Mouse (Mus musculus) embryonic facial prominence, embryonic 13.5 days (tissue): ENCODE measurements around the gene Olfr180. TPM values are rescaled to one million over a fixed set of nuclear protein-coding genes. Genes with fewer than 3 reads are reported as not detected.

Experiments
- ATAC-seq: fragments of 200-750 bp; cut with Nextera tagmentation; 2 replicates; pipeline ENCODE4 v1.8.0; 2017; ENCODE audit warnings: low read depth; ENCODE audit not compliant: insufficient number of reproducible peaks, insufficient read depth, low FRiP score, low TSS enrichment
- H3K27ac ChIP-seq: fragments of 300-500 bp; sonication (generic); 2 replicates; pipeline ENCODE4 v1.5.1; 2015; ENCODE audit warnings: moderate library complexity, mild to moderate bottlenecking, inconsistent platforms
- H3K27me3 ChIP-seq: fragments of 300-500 bp; sonication (generic); 2 replicates; pipeline ENCODE4 v1.6.1; 2015; ENCODE audit warnings: mild to moderate bottlenecking, inconsistent platforms
- H3K36me3 ChIP-seq: fragments of 300-500 bp; sonication (generic); 2 replicates; pipeline ENCODE4 v1.6.1; 2015; ENCODE audit warnings: mild to moderate bottlenecking, inconsistent platforms
- H3K4me1 ChIP-seq: fragments of 300-500 bp; sonication (generic); 2 replicates; pipeline ENCODE4 v1.6.1; 2015; ENCODE audit warnings: inconsistent platforms
- H3K4me2 ChIP-seq: fragments of 300-500 bp; sonication (generic); 2 replicates; pipeline ENCODE4 v1.6.1; 2015; ENCODE audit warnings: moderate library complexity, mild to moderate bottlenecking, inconsistent platforms
- H3K4me3 ChIP-seq: fragments of 300-500 bp; sonication (generic); 2 replicates; pipeline ENCODE4 v1.5.1; 2015; ENCODE audit warnings: mild to moderate bottlenecking, inconsistent platforms
- H3K9ac ChIP-seq: fragments of 300-500 bp; sonication (generic); 2 replicates; pipeline ENCODE4 v1.6.1; 2015; ENCODE audit warnings: mild to moderate bottlenecking, inconsistent platforms
- H3K9me3 ChIP-seq: fragments of 300-500 bp; sonication (generic); 2 replicates; pipeline ENCODE4 v1.6.1; 2016; ENCODE audit warnings: inconsistent platforms
- WGBS: fragments of 180-500 bp; shearing (Covaris S2); methylation state at CpG from one replicate; pipeline ENCODE4 v1.1.7; 2015; ENCODE audit warnings: mixed read lengths; 5-methylcytosine and 5-hydroxymethylcytosine counted together
- polyA plus RNA-seq: library from polyadenylated mRNA; unstranded; fragments of >200 nt; fragmentation: Nextera tagmentation; extraction: Ambion mirVana; gene quantifications from 2 replicates; pipeline ENCODE4 v1.2.1, GENCODE M21; 2015

Olfr180 gene
- not detected in 2 replicates for polyA plus RNA-seq

DNA sequence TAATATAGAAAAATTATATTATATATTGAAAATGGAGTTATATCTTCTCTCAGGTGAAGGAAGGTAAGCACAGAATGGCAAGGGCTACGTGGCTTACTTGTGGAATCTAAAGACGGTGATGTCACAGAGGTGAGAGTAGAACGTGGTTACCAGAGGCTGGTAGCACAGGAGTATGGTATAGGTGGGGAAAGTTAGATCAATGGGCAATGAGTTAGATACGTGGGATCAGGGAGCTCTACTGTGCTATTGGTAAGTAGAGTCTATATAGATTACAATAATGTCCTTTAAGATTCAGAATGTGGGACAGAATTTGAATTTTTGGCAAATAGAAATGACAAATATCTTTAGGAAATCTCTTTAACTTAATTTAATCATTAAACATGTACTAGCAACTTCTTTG, at the start of gene Olfr180:
TSS of gene Olfr180 (minus strand) at position 101 of the 400 bp plus-strand sequence.
- no peak for ATAC-seq
- H3K4me3 ChIP-seq, result no peak within 1 kb of the TSS
- 83% methylated on average over 4 of the region's 4 CpGs for WGBS

DNA sequence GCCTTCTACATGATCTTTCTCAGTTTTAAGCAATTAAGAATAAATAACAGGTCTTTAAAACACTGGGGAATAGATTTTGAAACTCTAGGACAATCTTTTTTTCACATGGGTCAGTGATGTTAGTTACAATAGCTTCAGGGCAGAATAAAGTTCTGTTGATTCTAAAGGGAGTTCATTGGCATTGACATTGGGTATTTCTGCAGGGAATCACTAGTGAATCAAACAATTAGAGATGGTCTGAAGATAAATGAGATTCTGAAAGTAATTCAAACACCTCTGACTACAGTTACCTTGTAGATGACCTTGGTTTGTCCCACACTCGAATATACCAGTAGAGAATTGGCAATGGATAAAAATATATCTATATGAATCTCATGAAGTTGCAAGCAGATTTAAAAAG, 537 bp downstream of the Olfr180 start, which contains the start of gene Olfr181:
TSS of gene Olfr181 (minus strand) at position 101 of the 400 bp plus-strand sequence.
- Histone ChIP-seq H3K9me3 (no peaks in the 10 kb centered on the region), H3K4me3 (no peak within 1 kb of the TSS), H3K27me3 (no peaks in the 10 kb centered on the region), H3K36me3 (no peaks in the 10 kb centered on the region), H3K4me1 (no peaks in the 10 kb centered on the region), H3K27ac (no peak within 1 kb of the TSS), H3K4me2 (no peak within 1 kb of the TSS), H3K9ac (no peak within 1 kb of the TSS)
- no peak for ATAC-seq
- WGBS, result 57% methylated on average over 1 of the region's 1 CpGs

More for the DNA sequence above, at the start of gene Olfr180:
- Histone ChIP-seq H3K4me2 (no peak within 1 kb of the TSS), H3K36me3 (no peaks in the 10 kb centered on the region), H3K27ac (no peak within 1 kb of the TSS), H3K4me1 (no peaks in the 10 kb centered on the region), H3K9me3 (no peaks in the 10 kb centered on the region), H3K27me3 (no peaks in the 10 kb centered on the region), H3K9ac (no peak within 1 kb of the TSS)

DNA sequence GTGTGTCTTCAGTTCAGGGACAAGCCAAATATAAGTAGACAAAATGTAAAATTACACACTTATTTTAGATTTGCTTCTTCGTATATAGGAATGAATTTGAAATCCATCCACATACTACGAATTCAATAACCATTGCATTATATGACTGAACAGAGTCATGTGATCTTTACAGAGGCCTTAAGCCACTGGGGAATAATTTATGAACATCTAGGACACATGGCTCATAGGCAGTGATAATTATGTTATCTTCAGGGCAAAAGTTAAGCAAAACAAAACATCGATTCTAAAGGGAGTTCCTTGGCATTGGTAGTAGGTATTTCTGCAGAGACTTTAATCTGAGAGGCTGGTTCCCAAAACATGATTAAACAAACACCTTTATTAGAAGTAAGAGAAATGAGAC, 37.2 kb downstream of the Olfr180 start, which contains the start of gene Olfr178:
TSS of gene Olfr178 (minus strand) at position 101 of the 400 bp plus-strand sequence.
- H3K27me3 ChIP-seq, result no peaks in the 10 kb centered on the region
- 87% methylated on average over 3 of the region's 3 CpGs for WGBS
- H3K4me1 ChIP-seq, result no peaks in the 10 kb centered on the region
- no peaks in the 10 kb centered on the region for H3K9me3 ChIP-seq
- H3K27ac ChIP-seq, result no peak within 1 kb of the TSS
- H3K4me3 ChIP-seq, result no peak within 1 kb of the TSS
- no peak within 1 kb of the TSS for H3K9ac ChIP-seq
- no peak within 1 kb of the TSS for H3K4me2 ChIP-seq
- H3K36me3 ChIP-seq, result no peaks in the 10 kb centered on the region
- no peak for ATAC-seq

- no peak overlapping the region for H3K27ac ChIP-seq
Observed at GRCm38 (mm10) chr16:58884416-58884815, 44.8 kb downstream of the Olfr180 start.

GRCm38 (mm10) chr16:58874668-58875067, 54.5 kb downstream of the Olfr180 start, which contains the start of gene Olfr177:
Olfr177 (minus strand) TSS chr16:58874768.
- no peak within 1 kb of the TSS for H3K4me3 ChIP-seq
- H3K36me3 ChIP-seq, result no peaks in the 10 kb centered on the region
- ATAC-seq, result no peak
- no peak within 1 kb of the TSS for H3K27ac ChIP-seq
- no peak within 1 kb of the TSS for H3K4me2 ChIP-seq
- 57% methylated on average over 1 of the region's 1 CpGs for WGBS
- H3K4me1 ChIP-seq, result no peaks in the 10 kb centered on the region
- H3K27me3 ChIP-seq, result no peaks in the 10 kb centered on the region
- H3K9ac ChIP-seq, result no peak within 1 kb of the TSS
- no peaks in the 10 kb centered on the region for H3K9me3 ChIP-seq

More at GRCm38 (mm10) chr16:58884416-58884815, 44.8 kb downstream of the Olfr180 start:
- no peak overlapping the region for H3K4me2 ChIP-seq
- no peak overlapping the region for H3K9ac ChIP-seq
- no peaks in the 10 kb centered on the region for H3K36me3 ChIP-seq
- 95% methylated on average over 2 of the region's 2 CpGs for WGBS
- H3K27me3 ChIP-seq, result no peaks in the 10 kb centered on the region
- no peaks in the 10 kb centered on the region for H3K9me3 ChIP-seq
- no peak overlapping the region for H3K4me3 ChIP-seq
- no peak for ATAC-seq
- no peaks in the 10 kb centered on the region for H3K4me1 ChIP-seq

Other genes starting within 250 kb of the Olfr180 start
- gene Gpr15, start 210.3 kb downstream of the Olfr180 start, polyA plus RNA-seq, result 0.21 TPM in 1 of 2 replicates, not detected in the other
- 134 and 153 TPM in 2 replicates for gene Cldnd1, start 201.5 kb downstream of the Olfr180 start, polyA plus RNA-seq
- not detected in 2 replicates for gene Olfr172, start 166.2 kb downstream of the Olfr180 start, polyA plus RNA-seq
- gene Olfr173, start 129.1 kb downstream of the Olfr180 start, polyA plus RNA-seq, result not detected in 2 replicates
- gene Olfr175-ps1, start 102.6 kb downstream of the Olfr180 start, polyA plus RNA-seq, result not detected in 2 replicates
- not detected in 2 replicates for gene Olfr177, start 54.6 kb downstream of the Olfr180 start, polyA plus RNA-seq
- gene Olfr178, start 37.3 kb downstream of the Olfr180 start, polyA plus RNA-seq, result not detected in 2 replicates
- gene Olfr181, start 637 bp downstream of the Olfr180 start, polyA plus RNA-seq, result not detected in 2 replicates
- gene Olfr183, start 66.0 kb upstream of the Olfr180 start, polyA plus RNA-seq, result not detected in 2 replicates
- gene Olfr186, start 100.9 kb upstream of the Olfr180 start, polyA plus RNA-seq, result not detected in 2 replicates
- not detected in 2 replicates for gene Olfr187, start 110.4 kb upstream of the Olfr180 start, polyA plus RNA-seq
- not detected in 2 replicates for gene Olfr190, start 148.6 kb upstream of the Olfr180 start, polyA plus RNA-seq
- not detected in 2 replicates for gene Olfr191, start 160.4 kb upstream of the Olfr180 start, polyA plus RNA-seq
- not detected in 2 replicates for gene Olfr193, start 182.5 kb upstream of the Olfr180 start, polyA plus RNA-seq
- gene Olfr194, start 191.7 kb upstream of the Olfr180 start, polyA plus RNA-seq, result not detected in 2 replicates
- not detected in 2 replicates for gene Olfr195, start 217.7 kb upstream of the Olfr180 start, polyA plus RNA-seq
- not detected in 2 replicates for gene Olfr196, start 241.1 kb upstream of the Olfr180 start, polyA plus RNA-seq